Mouse (Mus musculus): ENCODE data around the gene Htr3b. TPM values are rescaled to one million over a fixed set of nuclear protein-coding genes. Genes with fewer than 3 reads are reported as not detected.
A peak's percentile ranks its signal among the peaks of the same experiment; 100 is the strongest.
"Not testable (repeated sequence)": the region's sequence is repeated elsewhere in the genome, so short reads cannot be mapped to it uniquely, and the experiment has no call there.

Gene Htr3b
- polyA plus RNA-seq, 1 experiment from 2014 or later, result 0.10 TPM

DNA sequence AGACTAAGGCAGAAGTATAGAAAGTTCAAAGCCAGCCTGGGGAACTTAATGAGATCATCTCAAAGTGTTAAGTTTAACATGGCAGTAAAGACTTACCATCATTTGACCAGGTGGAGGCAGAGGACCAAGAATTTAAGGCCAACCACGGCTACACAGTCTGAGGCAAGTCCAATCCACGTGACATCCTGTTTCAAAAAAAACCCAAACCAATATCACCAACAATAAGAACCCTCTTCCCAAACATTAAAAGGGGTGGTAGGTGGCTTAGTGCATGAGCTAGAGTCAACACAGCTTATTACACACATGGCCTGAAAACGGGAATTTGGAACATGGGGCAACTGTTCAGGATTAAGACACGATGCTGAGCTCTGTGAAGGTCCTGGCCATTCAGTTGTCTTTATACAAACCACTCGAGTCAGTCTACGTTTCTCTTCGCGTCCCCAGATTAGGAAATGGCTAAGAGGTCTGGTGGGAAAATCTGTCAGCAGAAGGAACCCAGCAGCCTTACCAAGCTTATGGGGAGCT is 19.6 kb upstream of the Htr3b start:
- 27% methylated on average over 8 of the region's 8 CpGs for WGBS
- Histone ChIP-seq H3K27me3 (ENCODE audit: insufficient read depth, low read length) (no peaks in the 10 kb centered on the region), H3K27ac (ENCODE audit: low read length) (peak overlapping the region; percentile 90), H3K36me3 (ENCODE audit: insufficient read depth, low read length) (no peaks in the 10 kb centered on the region), H3K9me3 (ENCODE audit: low read length) (no peaks in the 10 kb centered on the region), H3K4me2 (replicated peaks; ENCODE audit: low read depth, low read length) (peak overlapping the region; percentile 66), H3K4me3 (ENCODE audit: low read length) (peak overlapping the region; percentile 82), H3K9ac (replicated peaks; ENCODE audit: low read length) (peak overlapping the region; percentile 76), H3K4me1 (ENCODE audit: insufficient read depth, low read length) (peaks cover 22% of the 10 kb centered on the region)
- ATAC-seq (ENCODE audit: low FRiP score, low TSS enrichment), result peak; percentile 14

DNA sequence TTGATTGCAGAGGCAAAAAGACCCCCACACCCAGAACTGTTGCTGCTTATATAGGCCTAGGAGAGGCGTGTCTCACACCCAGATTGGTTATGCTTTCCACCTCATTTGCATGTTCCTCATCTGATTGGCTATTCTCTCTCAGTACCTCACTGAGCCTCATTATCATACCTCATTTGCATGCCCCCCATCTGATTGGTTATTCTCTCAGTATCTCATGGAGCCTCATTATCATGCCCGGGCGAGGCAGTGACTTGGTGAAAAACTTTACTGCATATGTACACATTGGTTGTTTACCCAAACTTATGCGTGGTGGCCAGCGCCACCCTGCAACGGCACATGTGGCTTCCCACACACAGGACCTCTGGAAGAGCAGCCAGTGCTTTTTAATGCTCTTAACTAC is 19.0 kb upstream of the Htr3b start:
- not testable (repeated sequence) for H3K9me3 ChIP-seq (ENCODE audit: low read length)

GRCm38 (mm10) chr9:48981827-48982226 is 17.0 kb upstream of the Htr3b start:
- Histone ChIP-seq H3K4me1 (ENCODE audit: insufficient read depth, low read length) (peaks cover 6% of the 10 kb centered on the region), H3K4me2 (replicated peaks; ENCODE audit: low read depth, low read length) (no peak overlapping the region), H3K27me3 (ENCODE audit: insufficient read depth, low read length) (no peaks in the 10 kb centered on the region), H3K9me3 (ENCODE audit: low read length) (no peaks in the 10 kb centered on the region), H3K36me3 (ENCODE audit: insufficient read depth, low read length) (no peaks in the 10 kb centered on the region), H3K27ac (ENCODE audit: low read length) (no peak overlapping the region), H3K4me3 (ENCODE audit: low read length) (no peak overlapping the region), H3K9ac (replicated peaks; ENCODE audit: low read length) (no peak overlapping the region)
- ATAC-seq (ENCODE audit: low FRiP score, low TSS enrichment), result no peak

More for the DNA sequence above, 19.0 kb upstream of the Htr3b start:
- H3K4me3 ChIP-seq (ENCODE audit: low read length), result peak overlapping the region; percentile 82; the same call in 1 of the 2 replicates
- WGBS, result over 99% methylated on average over 6 of the region's 6 CpGs
- not testable (repeated sequence) for H3K27ac ChIP-seq (ENCODE audit: low read length); H3K27me3 ChIP-seq (ENCODE audit: insufficient read depth, low read length); H3K9ac ChIP-seq (replicated peaks; ENCODE audit: low read length); ATAC-seq (ENCODE audit: low FRiP score, low TSS enrichment); H3K36me3 ChIP-seq (ENCODE audit: insufficient read depth, low read length); H3K4me2 ChIP-seq (replicated peaks; ENCODE audit: low read depth, low read length)
- peaks cover 20% of the 10 kb centered on the region for H3K4me1 ChIP-seq (ENCODE audit: insufficient read depth, low read length)

DNA sequence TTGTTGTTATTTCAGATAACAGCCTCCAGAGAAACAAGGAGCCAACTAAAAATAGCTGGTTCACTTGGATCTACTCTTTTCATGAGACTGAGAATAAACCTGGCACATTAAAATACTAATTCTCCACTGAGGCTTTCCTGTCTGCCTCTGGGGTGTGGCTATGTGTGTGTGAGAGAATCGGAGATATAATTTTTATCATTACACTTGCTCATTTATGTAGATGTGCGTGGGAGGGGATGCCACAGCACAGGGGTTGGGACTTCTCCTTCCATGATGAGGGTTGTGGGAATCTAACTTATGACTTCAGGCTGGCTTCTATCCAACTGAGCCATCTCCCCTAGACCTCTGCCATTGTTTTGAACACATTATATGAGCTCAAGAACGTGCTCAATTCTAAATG is 16.0 kb upstream of the Htr3b start:
- WGBS, result 74% methylated on average over 3 of the region's 3 CpGs
- H3K9ac ChIP-seq (replicated peaks; ENCODE audit: low read length), result no peak overlapping the region
- H3K27ac ChIP-seq (ENCODE audit: low read length), result no peak overlapping the region
- no peaks in the 10 kb centered on the region for H3K27me3 ChIP-seq (ENCODE audit: insufficient read depth, low read length)
- no peak for ATAC-seq (ENCODE audit: low FRiP score, low TSS enrichment)
- H3K4me3 ChIP-seq (ENCODE audit: low read length), result no peak overlapping the region
- no peaks in the 10 kb centered on the region for H3K9me3 ChIP-seq (ENCODE audit: low read length)
- H3K36me3 ChIP-seq (ENCODE audit: insufficient read depth, low read length), result no peaks in the 10 kb centered on the region
- H3K4me1 ChIP-seq (ENCODE audit: insufficient read depth, low read length), result no peaks in the 10 kb centered on the region
- no peak overlapping the region for H3K4me2 ChIP-seq (replicated peaks; ENCODE audit: low read depth, low read length)

GRCm38 (mm10) chr9:48980371-48980770 is 15.6 kb upstream of the Htr3b start:
- H3K4me3 ChIP-seq (ENCODE audit: low read length), result no peak overlapping the region
- no peaks in the 10 kb centered on the region for H3K9me3 ChIP-seq (ENCODE audit: low read length)
- no peaks in the 10 kb centered on the region for H3K36me3 ChIP-seq (ENCODE audit: insufficient read depth, low read length)
- no peak overlapping the region for H3K27ac ChIP-seq (ENCODE audit: low read length)
- no peak overlapping the region for H3K9ac ChIP-seq (replicated peaks; ENCODE audit: low read length)
- H3K4me1 ChIP-seq (ENCODE audit: insufficient read depth, low read length), result no peaks in the 10 kb centered on the region
- ATAC-seq (ENCODE audit: low FRiP score, low TSS enrichment), result no peak
- no peak overlapping the region for H3K4me2 ChIP-seq (replicated peaks; ENCODE audit: low read depth, low read length)
- WGBS, result 70% methylated on average over 5 of the region's 5 CpGs
- no peaks in the 10 kb centered on the region for H3K27me3 ChIP-seq (ENCODE audit: insufficient read depth, low read length)

GRCm38 (mm10) chr9:48976661-48977355 is 12.0 kb upstream of the Htr3b start:
- Histone ChIP-seq H3K36me3 (ENCODE audit: insufficient read depth, low read length) (no peaks in the 10 kb centered on the region), H3K4me3 (ENCODE audit: low read length) (no peak overlapping the region), H3K9ac (replicated peaks; ENCODE audit: low read length) (no peak overlapping the region), H3K27me3 (ENCODE audit: insufficient read depth, low read length) (no peaks in the 10 kb centered on the region), H3K4me1 (ENCODE audit: insufficient read depth, low read length) (no peaks in the 10 kb centered on the region), H3K9me3 (ENCODE audit: low read length) (no peaks in the 10 kb centered on the region), H3K27ac (ENCODE audit: low read length) (no peak overlapping the region), H3K4me2 (replicated peaks; ENCODE audit: low read depth, low read length) (no peak overlapping the region)
- no peak for ATAC-seq (ENCODE audit: low FRiP score, low TSS enrichment)
- WGBS, result 79% methylated on average over 6 of the region's 6 CpGs

DNA sequence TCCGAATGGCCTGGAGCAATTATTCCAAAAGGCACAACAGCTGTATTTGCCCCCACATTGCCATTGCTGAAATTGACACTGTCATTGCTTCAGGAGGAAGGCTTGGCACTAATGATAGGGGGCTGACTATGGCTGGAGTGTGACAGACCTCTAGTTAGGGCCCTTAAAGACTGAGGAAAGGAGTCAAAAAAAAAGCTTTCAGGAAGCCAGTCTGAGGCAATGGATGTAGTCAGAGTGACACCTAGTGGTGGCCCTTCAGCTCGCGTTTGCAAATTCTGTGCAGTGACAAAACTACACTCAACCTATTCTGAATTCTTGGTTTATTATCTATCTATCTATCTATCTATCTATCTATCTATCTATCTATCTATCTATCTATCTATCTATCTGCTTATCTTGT is 7.7 kb upstream of the Htr3b start:
- H3K27ac ChIP-seq (ENCODE audit: low read length), result no peak overlapping the region
- H3K36me3 ChIP-seq (ENCODE audit: insufficient read depth, low read length), result no peaks in the 10 kb centered on the region
- 30% methylated on average over 3 of the region's 3 CpGs for WGBS
- no peak overlapping the region for H3K4me3 ChIP-seq (ENCODE audit: low read length)
- no peak for ATAC-seq (ENCODE audit: low FRiP score, low TSS enrichment)
- no peaks in the 10 kb centered on the region for H3K4me1 ChIP-seq (ENCODE audit: insufficient read depth, low read length)
- H3K4me2 ChIP-seq (replicated peaks; ENCODE audit: low read depth, low read length), result no peak overlapping the region
- no peak overlapping the region for H3K9ac ChIP-seq (replicated peaks; ENCODE audit: low read length)
- no peaks in the 10 kb centered on the region for H3K27me3 ChIP-seq (ENCODE audit: insufficient read depth, low read length)
- H3K9me3 ChIP-seq (ENCODE audit: low read length), result no peaks in the 10 kb centered on the region

- WGBS, result 24% methylated on average over 7 of the region's 7 CpGs
Observed at GRCm38 (mm10) chr9:48962131-48962530, 2.7 kb downstream of the Htr3b start.

GRCm38 (mm10) chr9:48961314-48961713 is 3.5 kb downstream of the Htr3b start:
- H3K4me2 ChIP-seq (replicated peaks; ENCODE audit: low read depth, low read length), result peak overlapping the region; percentile 41
- H3K36me3 ChIP-seq (ENCODE audit: insufficient read depth, low read length), result no peaks in the 10 kb centered on the region
- no peaks in the 10 kb centered on the region for H3K9me3 ChIP-seq (ENCODE audit: low read length)
- peaks cover 8% of the 10 kb centered on the region for H3K27me3 ChIP-seq (ENCODE audit: insufficient read depth, low read length)
- H3K4me1 ChIP-seq (ENCODE audit: insufficient read depth, low read length), result peaks cover 10% of the 10 kb centered on the region
- H3K4me3 ChIP-seq (ENCODE audit: low read length), result peak overlapping the region; percentile 22
- 16% methylated on average over 12 of the region's 12 CpGs for WGBS
- no peak overlapping the region for H3K27ac ChIP-seq (ENCODE audit: low read length)
- no peak overlapping the region; the same call in 1 of the 2 replicates for H3K9ac ChIP-seq (replicated peaks; ENCODE audit: low read length)
- no peak for ATAC-seq (ENCODE audit: low FRiP score, low TSS enrichment)

More at GRCm38 (mm10) chr9:48962131-48962530, 2.7 kb downstream of the Htr3b start:
- no peak overlapping the region for H3K9ac ChIP-seq (replicated peaks; ENCODE audit: low read length)
- H3K4me2 ChIP-seq (replicated peaks; ENCODE audit: low read depth, low read length), result no peak overlapping the region
- H3K9me3 ChIP-seq (ENCODE audit: low read length), result no peaks in the 10 kb centered on the region
- H3K27ac ChIP-seq (ENCODE audit: low read length), result no peak overlapping the region
- peaks cover 10% of the 10 kb centered on the region for H3K4me1 ChIP-seq (ENCODE audit: insufficient read depth, low read length)
- H3K27me3 ChIP-seq (ENCODE audit: insufficient read depth, low read length), result peaks cover 8% of the 10 kb centered on the region
- no peak overlapping the region for H3K4me3 ChIP-seq (ENCODE audit: low read length)
- ATAC-seq (ENCODE audit: low FRiP score, low TSS enrichment), result no peak
- no peaks in the 10 kb centered on the region for H3K36me3 ChIP-seq (ENCODE audit: insufficient read depth, low read length)

DNA sequence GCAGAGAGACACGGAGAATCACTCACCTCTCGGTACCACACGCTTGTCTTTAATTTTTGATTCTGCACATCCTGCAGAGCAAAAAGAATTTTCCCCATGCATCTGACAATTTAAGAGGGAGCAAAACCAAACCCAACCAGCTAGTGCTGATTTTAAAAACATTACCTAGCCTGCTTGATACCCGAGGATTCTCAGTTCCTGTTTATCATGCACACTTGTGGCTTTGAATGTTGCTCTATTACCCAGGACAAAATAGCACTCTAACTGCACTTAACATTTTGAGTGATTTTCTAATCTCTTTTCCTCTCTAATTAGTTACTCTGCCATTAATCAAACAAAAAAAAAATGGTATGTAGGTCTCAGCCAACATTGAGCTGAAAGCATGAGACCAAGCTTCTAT is 17.2 kb downstream of the Htr3b start:
- Histone ChIP-seq H3K4me2 (replicated peaks; ENCODE audit: low read depth, low read length) (no peak overlapping the region), H3K27me3 (ENCODE audit: insufficient read depth, low read length) (no peaks in the 10 kb centered on the region), H3K27ac (ENCODE audit: low read length) (no peak overlapping the region), H3K9ac (replicated peaks; ENCODE audit: low read length) (no peak overlapping the region), H3K36me3 (ENCODE audit: insufficient read depth, low read length) (no peaks in the 10 kb centered on the region), H3K4me1 (ENCODE audit: insufficient read depth, low read length) (no peaks in the 10 kb centered on the region), H3K9me3 (ENCODE audit: low read length) (no peaks in the 10 kb centered on the region), H3K4me3 (ENCODE audit: low read length) (no peak overlapping the region)
- no peak for ATAC-seq (ENCODE audit: low FRiP score, low TSS enrichment)
- 92% methylated on average over 4 of the region's 4 CpGs for WGBS

All from kidney, embryonic 16.5 days (tissue).